Mouse (Mus musculus): ENCODE measurements at regions not wholly inside any gene's neighbourhood (a gene's known extent, or its start where the extent isn't known, plus 50 kb on each side); places are given as distances from the start of the nearest gene placed in this dataset.

GRCm38 (mm10) chr4:11869721-11870120 lies 111.3 kb downstream of the Gm10604 start:
- Histone ChIP-seq H3K4me1 (replicated peaks; ENCODE audit: low read depth, low read length) (no peaks in the 10 kb centered on the region), H3K4me3 (replicated peaks; ENCODE audit: low read length) (no peak overlapping the region), H3K27me3 (ENCODE audit: insufficient read depth, low read length) (no peaks in the 10 kb centered on the region), H3K9me3 (ENCODE audit: low read length) (no peaks in the 10 kb centered on the region), H3K36me3 (ENCODE audit: insufficient read depth, low read length) (no peaks in the 10 kb centered on the region)
- TF ChIP-seq POU5F1 (IDR thresholded peaks at IDR 0.05; ENCODE audit: borderline replicate concordance, low read length) (no peak), NANOG (IDR thresholded peaks at IDR 0.05; ENCODE audit: borderline replicate concordance, low read length) (no peak), CTCF (conservative IDR thresholded peaks at IDR 0.05; ENCODE audit: low read length) (no peak)

- Histone ChIP-seq H3K9me3 (ENCODE audit: low read length) (no peaks in the 10 kb centered on the region), H3K27me3 (ENCODE audit: insufficient read depth, low read length) (no peaks in the 10 kb centered on the region), H3K4me1 (replicated peaks; ENCODE audit: low read depth, low read length) (no peaks in the 10 kb centered on the region), H3K4me3 (replicated peaks; ENCODE audit: low read length) (no peak overlapping the region), H3K36me3 (ENCODE audit: insufficient read depth, low read length) (no peaks in the 10 kb centered on the region)
- no peak for TF ChIP-seq POU5F1 (IDR thresholded peaks at IDR 0.05; ENCODE audit: borderline replicate concordance, low read length)
- TF ChIP-seq NANOG (IDR thresholded peaks at IDR 0.05; ENCODE audit: borderline replicate concordance, low read length): no peak
- no peak for TF ChIP-seq CTCF (conservative IDR thresholded peaks at IDR 0.05; ENCODE audit: low read length)
These were observed 112.5 kb downstream of the Gm10604 start for GRCm38 (mm10) chr4:11868565-11868964.
